In genomic region chr11:118712761-118713160, GRCm38 (mm10) we compare ENCODE assay signal across 18 mouse cellular contexts.
DNase-seq lines count a peak whose midpoint lies in the region; ATAC-seq and TF ChIP-seq lines count a peak whose summit lies in the region.
"Had no signal": no experiment of that assay in that cellular context is flagged by ENCODE, and none has a peak within 500 bp of the region (broad histone marks: within the 10 kb centered on the region; RNA-seq: fewer than 3 reads in every experiment).

No protein-coding gene starts in this region.

- no peaks in the 10 kb centered on the region for H3K27me3 ChIP-seq in forebrain, postnatal 0 days (ENCODE audit: insufficient read depth, low read length)
- no peaks in the 10 kb centered on the region for H3K27me3 ChIP-seq in forebrain, embryonic 11.5 days (ENCODE audit: control insufficient read depth, insufficient read depth, low read length)
- H3K27me3 ChIP-seq in midbrain, embryonic 15.5 days (replicated peaks), result no peaks in the 10 kb centered on the region
- H3K27me3 ChIP-seq in midbrain, embryonic 13.5 days, result no peaks in the 10 kb centered on the region
- H3K27me3 ChIP-seq: liver, embryonic 13.5 days had no signal

- H3K9me3 ChIP-seq in forebrain, postnatal 0 days (ENCODE audit: low read length), result no peaks in the 10 kb centered on the region
- H3K9me3 ChIP-seq in forebrain, embryonic 11.5 days (ENCODE audit: control insufficient read depth, low read length), result no peaks in the 10 kb centered on the region
- H3K9me3 ChIP-seq in midbrain, embryonic 15.5 days, result no peaks in the 10 kb centered on the region
- no peaks in the 10 kb centered on the region for H3K9me3 ChIP-seq in midbrain, embryonic 13.5 days
- H3K9me3 ChIP-seq: heart, embryonic 15.5 days; liver, embryonic 13.5 days; lung, embryonic 15.5 days had no signal

- no peak overlapping the region for H3K4me3 ChIP-seq in forebrain, postnatal 0 days (ENCODE audit: low read depth, low read length)
- H3K4me3 ChIP-seq in forebrain, embryonic 11.5 days (ENCODE audit: low read depth, low read length), result no peak overlapping the region
- H3K4me3 ChIP-seq in midbrain, embryonic 15.5 days, result no peak overlapping the region
- H3K4me3 ChIP-seq in midbrain, embryonic 13.5 days (replicated peaks), result no peak overlapping the region
- H3K4me3 ChIP-seq: gastrocnemius, adult 2 months; heart, embryonic 15.5 days; limb, embryonic 12.5 days; liver, embryonic 13.5 days; lung, embryonic 15.5 days had no signal

- no peak overlapping the region for H3K4me2 ChIP-seq in forebrain, postnatal 0 days (ENCODE audit: low read depth)
- H3K4me2 ChIP-seq in forebrain, embryonic 11.5 days (ENCODE audit: low read depth, low read length, severe bottlenecking), result no peak overlapping the region
- H3K4me2 ChIP-seq in midbrain, embryonic 15.5 days, result no peak overlapping the region
- no peak overlapping the region for H3K4me2 ChIP-seq in midbrain, embryonic 13.5 days (replicated peaks)
- H3K4me2 ChIP-seq: heart, embryonic 15.5 days; limb, embryonic 12.5 days; liver, embryonic 13.5 days; lung, embryonic 15.5 days had no signal

- WGBS in forebrain, postnatal 0 days, result 61% methylated on average over 4 of the region's 4 CpGs
- 71% methylated on average over 4 of the region's 4 CpGs for WGBS in forebrain, embryonic 11.5 days
- WGBS in midbrain, embryonic 15.5 days, result 64% methylated on average over 4 of the region's 4 CpGs
- WGBS in midbrain, embryonic 13.5 days, result 68% methylated on average over 4 of the region's 4 CpGs

- H3K27ac ChIP-seq in forebrain, postnatal 0 days (ENCODE audit: low read depth, low read length), result peak overlapping the region; percentile 6; the same call in 1 of the 2 replicates
- no peak overlapping the region for H3K27ac ChIP-seq in forebrain, embryonic 11.5 days (ENCODE audit: low read depth, low read length)
- H3K27ac ChIP-seq in midbrain, embryonic 15.5 days, result peak overlapping the region; percentile 42
- no peak overlapping the region for H3K27ac ChIP-seq in midbrain, embryonic 13.5 days
- H3K27ac ChIP-seq: gastrocnemius, adult 2 months; heart, embryonic 15.5 days; limb, embryonic 12.5 days; liver, embryonic 13.5 days; lung, embryonic 15.5 days had no signal

- H3K4me1 ChIP-seq in forebrain, postnatal 0 days (ENCODE audit: insufficient read depth), result peaks cover 10% of the 10 kb centered on the region; the same call in 1 of the 2 replicates
- H3K4me1 ChIP-seq in forebrain, embryonic 11.5 days (replicated peaks; ENCODE audit: control insufficient read depth, insufficient read depth, low read length), result no peaks in the 10 kb centered on the region
- H3K4me1 ChIP-seq in midbrain, embryonic 15.5 days, result peaks cover 41% of the 10 kb centered on the region
- peaks cover 42% of the 10 kb centered on the region for H3K4me1 ChIP-seq in midbrain, embryonic 13.5 days (replicated peaks)
- H3K4me1 ChIP-seq: heart, embryonic 15.5 days; liver, embryonic 13.5 days; lung, embryonic 15.5 days had no signal

- no peaks in the 10 kb centered on the region for H3K36me3 ChIP-seq in forebrain, postnatal 0 days (ENCODE audit: insufficient read depth)
- H3K36me3 ChIP-seq in forebrain, embryonic 11.5 days (ENCODE audit: control insufficient read depth, insufficient read depth, low read length), result no peaks in the 10 kb centered on the region
- no peaks in the 10 kb centered on the region for H3K36me3 ChIP-seq in midbrain, embryonic 15.5 days (replicated peaks)
- no peaks in the 10 kb centered on the region for H3K36me3 ChIP-seq in midbrain, embryonic 13.5 days
- H3K36me3 ChIP-seq: heart, embryonic 15.5 days; limb, embryonic 12.5 days; liver, embryonic 13.5 days; lung, embryonic 15.5 days had no signal

- TF ChIP-seq CTCF in forebrain, postnatal 0 days (IDR thresholded peaks at IDR 0.05; ENCODE audit: low read depth), result no peak

- ATAC-seq in forebrain, postnatal 0 days, result no peak
- ATAC-seq in forebrain, embryonic 11.5 days (replicated peaks; ENCODE audit: low FRiP score), result no peak
- ATAC-seq in midbrain, embryonic 15.5 days (replicated peaks), result no peak
- no peak for ATAC-seq in midbrain, embryonic 13.5 days

- no peak for DNase-seq in forebrain, postnatal 0 days
- DNase-seq in forebrain, embryonic 11.5 days (ENCODE audit: low spot score), result no peak
- DNase-seq in cerebellum, postnatal 14 days, result peak; percentile 78 to 88
- no peak for DNase-seq in gastrocnemius, adult 18-20 months (ENCODE audit: low spot score)
- no peak for DNase-seq in heart, adult 8-10 months (ENCODE audit: low spot score)
- DNase-seq in lung, postnatal 36 days, result no peak
- DNase-seq: adrenal gland, postnatal 14 days; gastrocnemius, adult 2 months; heart, adult 11 months; kidney, adult 18-20 months; kidney, postnatal 10 days; layer of hippocampus, adult 9-11 months; liver, embryonic 13.5 days had no signal

- H3K9ac ChIP-seq in forebrain, postnatal 0 days, result no peak overlapping the region
- H3K9ac ChIP-seq in forebrain, embryonic 11.5 days (ENCODE audit: low read length), result no peak overlapping the region
- no peak overlapping the region for H3K9ac ChIP-seq in midbrain, embryonic 15.5 days
- no peak overlapping the region for H3K9ac ChIP-seq in midbrain, embryonic 13.5 days (replicated peaks)
- H3K9ac ChIP-seq: heart, embryonic 15.5 days; limb, embryonic 12.5 days; liver, embryonic 13.5 days; lung, embryonic 15.5 days had no signal

Comparison
In these comparisons a context has a peak if more than half of its experiments do, and no peak if none do; other contexts are left out.
1. H3K27ac ChIP-seq: peak in forebrain, postnatal 0 days (single experiment) and midbrain, embryonic 15.5 days (single experiment); none in forebrain, embryonic 11.5 days (single experiment) and midbrain, embryonic 13.5 days (single experiment).
2. DNase-seq: peak in cerebellum, postnatal 14 days (2 of 2); none in forebrain, postnatal 0 days (single experiment), forebrain, embryonic 11.5 days (single experiment), gastrocnemius, adult 18-20 months (single experiment), heart, adult 8-10 months (single experiment) and lung, postnatal 36 days (single experiment).